Comparison of ENCODE assay signal across 8 mouse cellular contexts in the genomic region with DNA sequence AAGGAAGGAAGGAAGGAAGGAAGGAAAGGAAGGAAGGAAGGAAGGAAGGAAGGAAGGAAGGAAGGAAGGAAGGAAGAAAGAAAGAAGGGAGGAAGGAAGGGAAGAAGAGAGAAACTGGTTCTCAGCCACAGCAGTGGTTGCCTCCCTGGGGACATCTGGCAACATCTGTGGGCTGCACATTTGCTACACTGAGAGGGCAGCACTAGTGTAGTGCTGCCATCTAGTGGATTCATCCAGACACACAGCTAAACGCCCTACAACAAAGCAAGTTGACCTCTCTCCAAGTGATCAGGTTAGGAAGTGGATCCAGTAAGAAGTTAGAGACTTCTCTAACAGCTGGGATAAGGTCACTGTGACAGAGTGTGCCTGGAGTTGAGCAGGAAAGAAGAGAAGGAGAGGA. TPM values are rescaled to one million over a fixed set of nuclear protein-coding genes. Genes with fewer than 3 reads are reported as not detected.
A peak's percentile ranks its signal among the peaks of the same experiment; 100 is the strongest.
DNase-seq lines count a peak whose midpoint lies in the region; ATAC-seq and TF ChIP-seq lines count a peak whose summit lies in the region.
"Had no signal": no experiment of that assay in that cellular context is flagged by ENCODE, and none has a peak within 500 bp of the region (broad histone marks: within the 10 kb centered on the region; RNA-seq: fewer than 3 reads in every experiment).

No protein-coding gene starts in this region.

- H3K79me2 ChIP-seq in C2C12 (ENCODE audit: control insufficient read depth, insufficient read depth) = no peaks in the 10 kb centered on the region

- DNase-seq in 416B (ENCODE audit: low read depth) = peak; percentile 80
- peak; percentile 70 for DNase-seq in induced T-regulatory cell, adult 2 months (ENCODE audit: low read depth)
- DNase-seq in liver, embryonic 14.5 days (ENCODE audit: low read depth in 3 of 3, low spot score in 3 of 3) = peak; percentile 16 to 22 (median 20)

- no peak for TF ChIP-seq POLR2A in bone marrow macrophage, adult 2 months (IDR thresholded peaks at IDR 0.05; ENCODE audit: borderline replicate concordance, low read depth, low read length)

- peak; percentile 79 for TF ChIP-seq CTCF in C2C12 (IDR thresholded peaks at IDR 0.05; ENCODE audit: control insufficient read depth, insufficient read depth, insufficient read length)
- TF ChIP-seq CTCF in bone marrow macrophage, adult 2 months (IDR thresholded peaks at IDR 0.05; ENCODE audit: low read depth, low read length) = peak; percentile 40
- TF ChIP-seq CTCF in liver, embryonic 14.5 days (IDR thresholded peaks at IDR 0.05; ENCODE audit: low read depth) = peak; percentile 86

- H3K4me2 ChIP-seq in forebrain, embryonic 12.5 days = no peak overlapping the region
- no peak overlapping the region for H3K4me2 ChIP-seq in liver, embryonic 14.5 days (ENCODE audit: low read depth)
- H3K4me2 ChIP-seq in neural tube, embryonic 13.5 days = no peak overlapping the region

- peaks cover 1% of the 10 kb centered on the region; the same call in 1 of the 2 replicates for H3K9me3 ChIP-seq in forebrain, embryonic 12.5 days
- no peaks in the 10 kb centered on the region for H3K9me3 ChIP-seq in liver, embryonic 14.5 days (ENCODE audit: control insufficient read depth, low read length)
- 0 out of 2 replicates have a peak, but pooled peaks cover under 1% of the 10 kb centered on the region for H3K9me3 ChIP-seq in neural tube, embryonic 13.5 days

- H3K9ac ChIP-seq in forebrain, embryonic 12.5 days = no peak overlapping the region
- H3K9ac ChIP-seq in liver, embryonic 14.5 days (replicated peaks) = no peak overlapping the region
- H3K9ac ChIP-seq in neural tube, embryonic 13.5 days = no peak overlapping the region

- no peak overlapping the region for H3K4me3 ChIP-seq in C2C12 (ENCODE audit: insufficient read depth, poor library complexity, severe bottlenecking)
- H3K4me3 ChIP-seq in bone marrow macrophage, adult 2 months (ENCODE audit: insufficient read depth, low read length) = no peak overlapping the region
- no peak overlapping the region for H3K4me3 ChIP-seq in forebrain, embryonic 12.5 days (replicated peaks)
- H3K4me3 ChIP-seq in liver, embryonic 14.5 days (ENCODE audit: insufficient read depth in 1 of 2, low read depth in 2 of 2, low read length in 2 of 2) = no peak overlapping the region
- no peak overlapping the region for H3K4me3 ChIP-seq in neural tube, embryonic 13.5 days

- no peaks in the 10 kb centered on the region for H3K36me3 ChIP-seq in C2C12 (ENCODE audit: control insufficient read depth, insufficient read depth)
- H3K36me3 ChIP-seq in forebrain, embryonic 12.5 days (replicated peaks) = no peaks in the 10 kb centered on the region
- H3K36me3 ChIP-seq in liver, embryonic 14.5 days (replicated peaks; ENCODE audit: control insufficient read depth, insufficient read depth, low read depth) = no peaks in the 10 kb centered on the region
- no peaks in the 10 kb centered on the region for H3K36me3 ChIP-seq in neural tube, embryonic 13.5 days

- H3K27ac ChIP-seq in bone marrow macrophage, adult 2 months (ENCODE audit: insufficient read depth, low read depth, low read length) = no peak overlapping the region
- no peak overlapping the region for H3K27ac ChIP-seq in forebrain, embryonic 12.5 days
- no peak overlapping the region for H3K27ac ChIP-seq in liver, embryonic 14.5 days
- no peak overlapping the region for H3K27ac ChIP-seq in neural tube, embryonic 13.5 days (replicated peaks)

- H3ac ChIP-seq in C2C12 (ENCODE audit: control insufficient read depth, insufficient read length, low read depth) = no peak overlapping the region

- H3K27me3 ChIP-seq in C2C12 (ENCODE audit: control insufficient read depth, insufficient read depth, insufficient read length) = peaks cover 33% of the 10 kb centered on the region
- H3K27me3 ChIP-seq in forebrain, embryonic 12.5 days = peaks cover 16% of the 10 kb centered on the region
- no peaks in the 10 kb centered on the region for H3K27me3 ChIP-seq in liver, embryonic 14.5 days (ENCODE audit: control insufficient read depth, insufficient read depth, low read length)
- peaks cover 10% of the 10 kb centered on the region; the same call in 1 of the 2 replicates for H3K27me3 ChIP-seq in neural tube, embryonic 13.5 days

- WGBS in forebrain, embryonic 12.5 days = 0% methylated on average over 1 of the region's 1 CpGs
- 0% methylated on average over 1 of the region's 1 CpGs for WGBS in liver, embryonic 14.5 days (ENCODE audit: insufficient replicate concordance)
- 0% methylated on average over 1 of the region's 1 CpGs for WGBS in neural tube, embryonic 13.5 days

- TF ChIP-seq EP300 in liver, embryonic 14.5 days (IDR thresholded peaks at IDR 0.05; ENCODE audit: low read depth) = no peak

- peak; percentile 70 for ATAC-seq in forebrain, embryonic 12.5 days (ENCODE audit: low FRiP score)
- ATAC-seq in liver, embryonic 14.5 days (ENCODE audit: insufficient read depth) = no peak
- peak; percentile 70; the same call in 1 of the 2 replicates for ATAC-seq in neural tube, embryonic 13.5 days (ENCODE audit: low read depth)

- H3K4me1 ChIP-seq in bone marrow macrophage, adult 2 months (ENCODE audit: control insufficient read depth, insufficient read depth, low read length) = no peaks in the 10 kb centered on the region
- H3K4me1 ChIP-seq in forebrain, embryonic 12.5 days = peaks cover 9% of the 10 kb centered on the region
- H3K4me1 ChIP-seq in liver, embryonic 14.5 days (replicated peaks; ENCODE audit: control insufficient read depth in 2 of 2, insufficient read depth in 2 of 2, low read length in 1 of 2) = no peaks in the 10 kb centered on the region
- peaks cover 13% of the 10 kb centered on the region for H3K4me1 ChIP-seq in neural tube, embryonic 13.5 days (replicated peaks)

- H3K79me3 ChIP-seq in C2C12 (ENCODE audit: low read depth) = no peaks in the 10 kb centered on the region

TF ChIP-seq in C2C12, 6 proteins besides CTCF, POLR2A, EP300 and RAD21:
- TF ChIP-seq CEBPB (IDR thresholded peaks at IDR 0.05; ENCODE audit: low read depth) (no peak), MYOD1 (IDR thresholded peaks at IDR 0.05; ENCODE audit: control insufficient read depth, insufficient read length, low read depth) (no peak), FOSL1 (IDR thresholded peaks at IDR 0.05; ENCODE audit: insufficient read depth, low read length, poor library complexity, severe bottlenecking) (no peak)
TF ChIP-seq in C2C12: peak in this region for 0.

RNA-seq across cellular contexts. Expression of a gene that starts 7.7 kb away (rescaled TPM):
- not detected for polyA plus RNA-seq in C2C12 (2012; fragmentation: generic; extraction: Trizol)
- polyA plus RNA-seq in bone marrow macrophage, adult 2 months (2012; ENCODE audit: insufficient read depth, insufficient read length, missing spikeins) = not detected in 2 replicates
- 6.8 and 6.9 TPM in 2 replicates for polyA plus RNA-seq in forebrain, embryonic 12.5 days (2016; fragmentation: Nextera tagmentation; extraction: Ambion mirVana)
- polyA plus RNA-seq in liver, embryonic 14.5 days (2012; rRNA removed) = 0.02 and 0.03 TPM in 2 replicates
- polyA plus RNA-seq in liver, embryonic 14.5 days (2014; fragmentation: Nextera tagmentation; extraction: Ambion mirVana) = 0.08 and 0.13 TPM in 2 replicates
- polyA plus RNA-seq in neural tube, embryonic 13.5 days (2015; fragmentation: Nextera tagmentation; extraction: Ambion mirVana) = 6.9 and 7.5 TPM in 2 replicates

RNA-seq across cellular contexts. Expression of a gene that starts 27.2 kb away (rescaled TPM):
- 2.5 TPM for polyA plus RNA-seq in C2C12 (2012; fragmentation: generic; extraction: Trizol)
- polyA plus RNA-seq in bone marrow macrophage, adult 2 months (2012; ENCODE audit: insufficient read depth, insufficient read length, missing spikeins) = 0.27 and 0.36 TPM in 2 replicates
- polyA plus RNA-seq in forebrain, embryonic 12.5 days (2016; fragmentation: Nextera tagmentation; extraction: Ambion mirVana) = 22.9 and 24.0 TPM in 2 replicates
- polyA plus RNA-seq in liver, embryonic 14.5 days (2012; rRNA removed) = 0.66 and 0.73 TPM in 2 replicates
- 0.89 and 1.1 TPM in 2 replicates for polyA plus RNA-seq in liver, embryonic 14.5 days (2014; fragmentation: Nextera tagmentation; extraction: Ambion mirVana)
- 10.4 and 12.2 TPM in 2 replicates for polyA plus RNA-seq in neural tube, embryonic 13.5 days (2015; fragmentation: Nextera tagmentation; extraction: Ambion mirVana)

RNA-seq across cellular contexts. Expression of a gene that starts 34.6 kb away (rescaled TPM):
- polyA plus RNA-seq in C2C12 (2012; fragmentation: generic; extraction: Trizol) = 26.4 TPM
- 54.6 and 61.0 TPM in 2 replicates for polyA plus RNA-seq in bone marrow macrophage, adult 2 months (2012; ENCODE audit: insufficient read depth, insufficient read length, missing spikeins)
- polyA plus RNA-seq in forebrain, embryonic 12.5 days (2016; fragmentation: Nextera tagmentation; extraction: Ambion mirVana) = 94.6 and 99.7 TPM in 2 replicates
- polyA plus RNA-seq in liver, embryonic 14.5 days (2012; rRNA removed) = 10.2 and 10.3 TPM in 2 replicates
- polyA plus RNA-seq in liver, embryonic 14.5 days (2014; fragmentation: Nextera tagmentation; extraction: Ambion mirVana) = 12.4 and 13.1 TPM in 2 replicates
- polyA plus RNA-seq in neural tube, embryonic 13.5 days (2015; fragmentation: Nextera tagmentation; extraction: Ambion mirVana) = 89.8 and 95.7 TPM in 2 replicates

RNA-seq across cellular contexts. Expression of a gene that starts 39.3 kb away (rescaled TPM):
- polyA plus RNA-seq in C2C12 (2012; fragmentation: generic; extraction: Trizol) = not detected
- not detected in 2 replicates for polyA plus RNA-seq in bone marrow macrophage, adult 2 months (2012; ENCODE audit: insufficient read depth, insufficient read length, missing spikeins)
- polyA plus RNA-seq in forebrain, embryonic 12.5 days (2016; fragmentation: Nextera tagmentation; extraction: Ambion mirVana) = 0.06 TPM in 1 of 2 replicates, not detected in the other
- polyA plus RNA-seq in liver, embryonic 14.5 days (2012; rRNA removed) = 0.86 and 1.4 TPM in 2 replicates
- polyA plus RNA-seq in liver, embryonic 14.5 days (2014; fragmentation: Nextera tagmentation; extraction: Ambion mirVana) = 2.1 and 2.7 TPM in 2 replicates
- polyA plus RNA-seq in neural tube, embryonic 13.5 days (2015; fragmentation: Nextera tagmentation; extraction: Ambion mirVana) = 0.06 and 0.08 TPM in 2 replicates
- polyA plus RNA-seq: heart, embryonic 14.5 days had no signal

Comparison
In these comparisons a context has a peak if more than half of its experiments do, and no peak if none do; other contexts are left out.
1. DNase-seq: peak in every context shown above with its lines; median percentile 80 in 416B; 70 in induced T-regulatory cell, adult 2 months; 20 in liver, embryonic 14.5 days.